Mouse (Mus musculus): ENCODE data around the gene Accsl.

GRCm38 (mm10) chr2:93841349-93841748 is 27.6 kb downstream of the Accsl start:
- TF ChIP-seq CTCF (IDR thresholded peaks at IDR 0.05; ENCODE audit: low read depth) (no peak), EP300 (optimal IDR thresholded peaks at IDR 0.05) (no peak)

Data from stomach, postnatal 0 days (tissue).